Mouse (Mus musculus) embryonic stem cell, embryonic (primary cell): ENCODE measurements around the gene Psme2.

Experiments used
- CTCF ChIA-PET, 4 experiments: fragments of 300-600 bp in 2 of 4; fragments of 350-600 bp in 2 of 4; sonication (Branson Sonifier 250); formaldehyde crosslinking; loops; one replicate each; lab custom pipeline; 2022; ENCODE audit warnings: inconsistent platforms in 2 of 4; lab: Charles Lee
- POLR2A ChIA-PET, 4 experiments: fragments of 300-600 bp in 2 of 4; fragments of 350-600 bp in 2 of 4; sonication (Branson Sonifier 250); formaldehyde crosslinking; loops; one replicate each; lab custom pipeline; 2022; ENCODE audit warnings: antibody characterized with exemption in 4 of 4, inconsistent platforms in 1 of 4; lab: Charles Lee

Psme2 gene

DNA sequence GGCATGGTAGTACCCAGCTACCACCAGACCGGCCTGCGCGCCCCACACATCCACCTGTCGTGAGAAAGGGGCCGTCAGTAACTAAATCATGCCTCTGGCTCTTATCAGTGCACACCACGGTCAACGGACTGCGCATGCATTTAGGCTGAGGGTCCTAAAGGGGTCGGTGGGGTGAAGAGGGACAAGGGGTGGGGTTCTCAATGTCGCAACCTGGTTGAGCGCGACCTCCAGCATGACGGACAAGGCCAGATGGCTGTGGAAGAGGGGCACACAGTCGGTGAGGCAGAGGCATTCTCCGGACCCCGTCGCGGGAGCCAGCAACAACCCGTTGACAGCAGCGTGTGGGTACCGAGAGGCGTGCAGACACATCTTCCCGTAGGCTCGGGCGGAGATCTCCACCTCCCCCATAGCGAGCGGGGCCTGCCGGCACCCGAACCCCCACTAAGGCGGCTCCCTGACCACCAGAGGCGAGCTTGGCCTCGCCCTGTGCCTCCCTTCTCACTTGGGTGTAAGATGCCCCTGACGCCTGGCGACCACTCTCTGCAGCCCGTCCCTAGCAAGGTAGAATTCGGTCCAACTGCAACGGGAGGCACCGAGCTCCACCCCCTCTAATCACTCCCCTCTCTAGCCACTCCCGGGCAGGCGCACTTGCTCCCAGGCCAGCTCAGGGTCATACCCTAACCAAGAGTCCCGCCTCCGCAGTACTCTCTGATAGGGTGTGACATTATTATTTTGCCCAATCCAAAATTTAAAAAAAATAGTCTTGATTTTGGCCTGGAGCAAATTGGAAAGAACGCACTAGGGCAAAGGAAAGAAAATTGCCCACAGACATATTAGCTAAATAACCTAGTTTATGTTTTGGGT lies 6.0 kb downstream of the Psme2 start, which contains the start of gene Emc9:
Gene Emc9, minus strand, starts transcription at position 601 of the 864 bp plus-strand sequence.
- POLR2A ChIA-PET: interaction anchor here (0.5 to 3.5 kb wide), 35 partner anchors 9 to 691 kb away, joined by 3 to 29 read pairs (median 4); partner anchors contain the start of genes A730061H03Rik (in 3 of the 4), Pck2 (in 3 of the 4), Dcaf11 (in 2 of the 4) and Fitm1 (in 2 of the 4)
- CTCF ChIA-PET: interaction anchor here in 3 of 4 experiments (0.5 to 1.6 kb wide), 11 partner anchors 10 to 411 kb away, joined by 3 to 6 read pairs (median 4); partner anchors contain the start of genes A730061H03Rik (in 1 of the 3) and Fitm1 (in 1 of the 3)

DNA sequence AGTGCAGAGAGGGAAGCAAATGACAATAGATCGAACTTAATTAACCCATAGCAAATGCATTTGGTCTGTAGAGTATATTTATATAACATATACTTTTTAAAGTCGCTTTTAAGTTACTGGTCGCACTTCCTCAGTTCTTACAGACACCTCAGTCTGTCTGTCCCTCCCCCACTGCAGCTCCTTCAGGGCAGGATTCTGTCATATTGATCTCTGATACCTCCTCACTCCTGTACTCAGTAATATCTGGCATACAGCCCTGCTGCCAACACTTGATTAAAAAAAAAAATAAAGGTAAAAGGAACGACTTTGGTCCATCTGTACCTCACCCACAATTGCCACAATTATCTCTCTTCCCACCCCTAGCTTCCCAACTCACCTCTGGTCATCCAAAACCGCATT lies 6.6 kb downstream of the Psme2 start:
- POLR2A ChIA-PET: interaction anchor here (0.5 to 3.5 kb wide), 15 partner anchors 8 to 299 kb away, joined by 3 to 29 read pairs (median 4); partner anchors contain the start of genes A730061H03Rik (in 2 of the 4), Dcaf11 (in 2 of the 4), Fitm1 (in 2 of the 4) and Pck2 (in 2 of the 4)
- CTCF ChIA-PET: interaction anchor here in 3 of 4 experiments (0.6 to 1.9 kb wide), 6 partner anchors 17 to 178 kb away, joined by 3 to 6 read pairs (median 4); no protein-coding TSS in a partner anchor

DNA sequence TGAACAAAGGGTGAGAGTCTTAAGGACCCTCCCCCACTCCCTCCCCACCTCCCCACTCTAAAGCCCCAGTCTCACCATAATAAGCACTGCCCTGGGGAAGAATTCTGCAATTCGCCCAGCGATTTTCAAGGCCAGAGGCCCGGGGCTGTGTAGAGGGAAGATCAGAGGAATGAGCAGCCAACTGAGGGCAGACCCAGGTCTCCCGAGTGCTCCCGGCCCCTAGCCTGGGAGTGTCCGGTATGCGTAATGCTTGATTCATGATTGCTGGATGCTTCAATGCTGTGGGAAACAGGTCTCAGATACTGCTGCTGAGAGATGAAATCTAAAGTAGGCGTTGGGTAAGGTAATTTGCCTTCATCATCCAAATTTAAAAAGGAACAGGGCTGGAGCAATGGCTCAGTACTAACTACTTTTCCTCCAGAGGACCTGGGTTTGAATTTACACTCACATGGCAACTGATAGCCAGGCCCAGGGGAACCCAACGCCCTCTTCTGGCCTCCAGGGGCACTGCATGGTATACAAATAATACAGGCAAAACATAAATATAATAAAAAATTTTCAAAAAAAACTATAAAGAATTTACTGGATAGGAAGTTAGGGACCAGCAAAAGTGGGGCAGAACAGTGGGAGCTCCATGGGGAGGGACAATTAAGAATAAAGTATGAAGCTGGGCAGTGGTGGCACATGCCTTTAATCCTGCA lies 8.8 kb downstream of the Psme2 start:
- POLR2A ChIA-PET: interaction anchor here in 2 of 4 experiments (0.8 to 3.5 kb wide), 3 partner anchors 9 to 22 kb away, joined by 3 to 29 read pairs (median 8); partner anchors contain the start of genes A730061H03Rik (in 2 of the 2), Dcaf11 (in 1 of the 2) and Psme2 (in 1 of the 2)

DNA sequence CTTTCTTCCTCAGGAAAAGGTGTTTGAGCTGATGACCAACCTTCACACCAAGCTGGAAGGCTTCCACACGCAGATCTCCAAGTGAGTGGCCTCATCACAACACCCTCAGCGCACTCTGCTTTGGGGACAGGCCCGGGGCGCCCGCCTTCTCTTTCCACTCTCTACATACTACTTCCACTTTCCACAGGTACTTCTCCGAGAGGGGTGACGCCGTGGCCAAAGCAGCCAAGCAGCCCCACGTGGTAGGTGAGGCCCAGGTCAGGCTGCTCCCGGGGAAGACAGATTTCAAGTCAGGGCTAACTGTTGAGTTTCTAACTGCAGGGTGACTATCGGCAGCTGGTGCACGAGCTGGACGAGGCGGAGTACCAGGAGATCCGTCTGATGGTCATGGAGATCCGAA lies 10.2 kb downstream of the Psme2 start:
- POLR2A ChIA-PET: interaction anchor here in 3 of 4 experiments (0.6 to 8.0 kb wide), 11 partner anchors 10 to 1825 kb away, joined by 3 to 92 read pairs (median 4); partner anchors contain the start of genes Psme2 (in 3 of the 3), Rnf31 (in 3 of the 3), A730061H03Rik (in 2 of the 3) and Dcaf11 (in 2 of the 3)
- CTCF ChIA-PET: interaction anchor here in 3 of 4 experiments (0.8 to 1.9 kb wide), 4 partner anchors 10 to 646 kb away, joined by 3 to 6 read pairs (median 4); partner anchors contain the start of genes Psme2 (in 2 of the 3), A730061H03Rik (in 1 of the 3) and Rnf31 (in 1 of the 3)

More for the DNA sequence above, 8.8 kb downstream of the Psme2 start:
- CTCF ChIA-PET: interaction anchor here in 2 of 4 experiments (0.7 to 1.9 kb wide), 3 partner anchors 9 to 85 kb away, joined by 3 to 6 read pairs (median 6); partner anchors contain the start of genes Psme2 (in 1 of the 2) and Rnf31 (in 1 of the 2)

- POLR2A ChIA-PET: interaction anchor here in 3 of 4 experiments (0.6 to 8.0 kb wide), 17 partner anchors 11 to 1518 kb away, joined by 3 to 92 read pairs (median 4); partner anchors contain the start of genes A730061H03Rik (in 3 of the 3), Dcaf11 (in 3 of the 3), Psme2 (in 3 of the 3) and Rnf31 (in 3 of the 3)
- CTCF ChIA-PET: interaction anchor here in 3 of 4 experiments (0.5 to 1.9 kb wide), 9 partner anchors 11 to 1484 kb away, joined by 3 to 5 read pairs (median 4); partner anchors contain the start of genes A730061H03Rik (in 1 of the 3), Psme2 (in 1 of the 3) and Rec8 (in 1 of the 3)
Measured at GRCm38 (mm10) chr14:55579511-55580496, 11.1 kb downstream of the Psme2 start.

- CTCF ChIA-PET: interaction anchor here in 3 of 4 experiments (0.6 to 1.5 kb wide), 15 partner anchors 12 to 937 kb away, joined by 3 to 9 read pairs (median 3); partner anchors contain the start of genes Psme2 (in 3 of the 3), Rnf31 (in 3 of the 3), A730061H03Rik (in 2 of the 3) and Dcaf11 (in 1 of the 3)
- POLR2A ChIA-PET: interaction anchor here (0.6 to 8.0 kb wide), 23 partner anchors 9 to 666 kb away, joined by 3 to 92 read pairs (median 5); partner anchors contain the start of genes A730061H03Rik (in 4 of the 4), Dcaf11 (in 4 of the 4), Rnf31 (in 3 of the 4) and Psme2 (in 2 of the 4)
Measured at GRCm38 (mm10) chr14:55578668-55579269, 12.1 kb downstream of the Psme2 start.

- ChIA-PET POLR2A (interaction anchor here (0.6 to 8.0 kb wide), 27 partner anchors 10 to 665 kb away, joined by 3 to 92 read pairs (median 4); partner anchors contain the start of genes A730061H03Rik (in 4 of the 4), Dcaf11 (in 4 of the 4), Rec8 (in 3 of the 4) and Rnf31 (in 3 of the 4)), CTCF (interaction anchor here in 3 of 4 experiments (0.5 to 1.5 kb wide), 15 partner anchors 13 to 936 kb away, joined by 3 to 9 read pairs (median 3); partner anchors contain the start of genes Psme2 (in 3 of the 3), Rnf31 (in 3 of the 3), A730061H03Rik (in 2 of the 3) and Dcaf11 (in 1 of the 3))
Measured at GRCm38 (mm10) chr14:55577871-55578667, 12.8 kb downstream of the Psme2 start, which contains the start of gene Psme1. TSS of gene Psme1 (plus strand) at chr14:55578123.

- POLR2A ChIA-PET: interaction anchor here in 3 of 4 experiments (0.7 to 8.0 kb wide), 10 partner anchors 9 to 59 kb away, joined by 4 to 92 read pairs (median 10); partner anchors contain the start of genes A730061H03Rik (in 2 of the 3), Dcaf11 (in 2 of the 3), Psme2 (in 2 of the 3) and Rnf31 (in 2 of the 3)
- CTCF ChIA-PET: interaction anchor here in 2 of 4 experiments (0.5 to 1.6 kb wide), 6 partner anchors 13 to 299 kb away, joined by 3 to 19 read pairs (median 4); partner anchors contain the start of genes A730061H03Rik (in 1 of the 2), Dcaf11 (in 1 of the 2) and Pck2 (in 1 of the 2)
Measured at GRCm38 (mm10) chr14:55576376-55576775, 14.5 kb downstream of the Psme2 start.

- ChIA-PET POLR2A (interaction anchor here (0.6 to 8.0 kb wide), 16 partner anchors 9 to 921 kb away, joined by 3 to 92 read pairs (median 6); partner anchors contain the start of genes A730061H03Rik (in 2 of the 4), Dcaf11 (in 2 of the 4), Psme2 (in 2 of the 4) and Rnf31 (in 2 of the 4)), CTCF (interaction anchor here in 3 of 4 experiments (0.6 to 1.6 kb wide), 10 partner anchors 10 to 574 kb away, joined by 3 to 19 read pairs (median 4); partner anchors contain the start of genes A730061H03Rik (in 1 of the 3), Dcaf11 (in 1 of the 3), Emc9 (in 1 of the 3) and Pck2 (in 1 of the 3))
Measured at GRCm38 (mm10) chr14:55575711-55576110, 15.2 kb downstream of the Psme2 start.

- ChIA-PET POLR2A (interaction anchor here (0.6 to 8.0 kb wide), 19 partner anchors 9 to 922 kb away, joined by 3 to 92 read pairs (median 4); partner anchors contain the start of genes A730061H03Rik (in 3 of the 4), Dcaf11 (in 2 of the 4), Psme2 (in 2 of the 4) and Rnf31 (in 2 of the 4)), CTCF (interaction anchor here in 2 of 4 experiments (0.6 to 1.5 kb wide), 7 partner anchors 10 to 574 kb away, joined by 3 to 13 read pairs (median 3); partner anchors contain the start of genes Emc9 (in 1 of the 2) and Pck2 (in 1 of the 2))
Measured at GRCm38 (mm10) chr14:55575302-55575701, 15.6 kb downstream of the Psme2 start, which contains the start of gene Fitm1. TSS of gene Fitm1 (plus strand) at chr14:55575617.

DNA sequence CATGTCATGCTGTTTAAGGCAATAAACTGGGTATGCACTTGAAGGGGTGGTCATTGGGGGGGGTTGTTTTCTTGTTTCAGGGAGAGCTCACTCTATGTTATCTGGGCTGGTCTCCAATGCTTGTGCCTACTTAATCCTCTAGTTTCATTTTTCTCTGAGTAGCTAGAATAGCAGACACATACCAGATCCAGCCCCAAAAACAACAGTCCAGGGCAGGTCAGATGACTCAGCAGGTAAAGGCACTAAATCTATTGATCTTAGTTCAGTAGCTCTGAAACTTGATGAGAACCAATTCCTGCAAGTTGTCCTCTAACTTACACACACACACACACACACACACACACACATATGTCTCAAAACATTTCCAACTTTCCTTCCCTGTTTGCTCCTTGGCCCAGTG lies 19.2 kb downstream of the Psme2 start:
- POLR2A ChIA-PET: interaction anchor here in 3 of 4 experiments (0.6 to 2.8 kb wide), 6 partner anchors 11 to 1337 kb away, joined by 3 to 15 read pairs (median 6); partner anchors contain the start of genes A730061H03Rik (in 3 of the 3), Dcaf11 (in 2 of the 3), Emc9 (in 1 of the 3) and Pck2 (in 1 of the 3)
- CTCF ChIA-PET: no interaction called here

- ChIA-PET CTCF (interaction anchor here in 2 of 4 experiments (0.6 to 1.7 kb wide), 3 partner anchors 10 to 314 kb away, joined by 3 to 6 read pairs (median 3); partner anchors contain the start of genes A730061H03Rik (in 1 of the 2) and Khnyn (in 1 of the 2)), POLR2A (interaction anchor here in 3 of 4 experiments (0.7 to 2.8 kb wide), 9 partner anchors 9 to 449 kb away, joined by 3 to 15 read pairs (median 4); partner anchors contain the start of genes A730061H03Rik (in 2 of the 3), Dcaf11 (in 2 of the 3), Emc9 (in 1 of the 3) and Gmpr2 (in 1 of the 3))
Measured at GRCm38 (mm10) chr14:55570588-55570987, 20.3 kb downstream of the Psme2 start.
